Mouse (Mus musculus) cerebellum, adult 2 months (tissue): Measurements from ENCODE around the gene Rere. TPM values are rescaled to one million over a fixed set of nuclear protein-coding genes. Genes with fewer than 3 reads are reported as not detected.
A peak's percentile ranks its signal among the peaks of the same experiment; 100 is the strongest.

Experiments
- DNase-seq, 2 experiments: peaks; one replicate each; pipeline ENCODE4 v3.0.0; 2021
- H3K27ac ChIP-seq: fragments of 200-500 bp; 2 replicates; pipeline ENCODE4 v1.5.1; 2012; ENCODE audit warnings: low read length, control low read depth, inconsistent platforms; ENCODE audit not compliant: insufficient read depth
- H3K27me3 ChIP-seq: fragments of 200-500 bp; 2 replicates; pipeline ENCODE4 v1.6.1; 2012; ENCODE audit warnings: inconsistent platforms, mild to moderate bottlenecking, low read length, moderate library complexity; ENCODE audit not compliant: control insufficient read depth, insufficient read depth
- H3K4me1 ChIP-seq: fragments of 200-500 bp; 2 replicates; pipeline ENCODE4 v1.6.1; 2011; ENCODE audit warnings: low read length; ENCODE audit not compliant: control insufficient read depth, insufficient read depth
- H3K4me3 ChIP-seq: fragments of 200-500 bp; replicated peaks from 2 replicates; pipeline ENCODE3; 2011; ENCODE audit warnings: mild to moderate bottlenecking, low read depth, low read length, control low read depth; ENCODE audit not compliant: insufficient read depth
- CTCF ChIP-seq: fragments of 200-500 bp; IDR thresholded peaks from 2 replicates; pipeline ENCODE4 v1.5.1; 2011; ENCODE audit warnings: low read depth, mild to moderate bottlenecking, control low read depth, low read length, moderate library complexity, borderline replicate concordance; ENCODE audit not compliant: insufficient read depth
- POLR2A ChIP-seq: fragments of 200-500 bp; IDR thresholded peaks from 2 replicates; pipeline ENCODE4 v1.6.1; 2011; ENCODE audit warnings: low read length, control low read depth, borderline replicate concordance; ENCODE audit not compliant: insufficient read depth
- WGBS: fragments of 180-500 bp; shearing (Covaris S2); methylation state at CpG from one replicate; pipeline ENCODE4 v1.1.7; 2018; 5-methylcytosine and 5-hydroxymethylcytosine counted together
- polyA plus RNA-seq: library from polyadenylated mRNA; depleted of rRNA; stranded (reverse); fragments of >200 nt; gene quantifications from 2 replicates; pipeline ENCODE4 v1.2.3, GENCODE M21; 2012

Gene Rere
- polyA plus RNA-seq, 1 experiment: 69.1 TPM

- no peaks in the 10 kb centered on the region for H3K27me3 ChIP-seq
- no peak overlapping the region for H3K4me3 ChIP-seq
- no peak for TF ChIP-seq CTCF
- TF ChIP-seq POLR2A: no peak
- DNase-seq: peak in 1 of 2 experiments; percentile 38
- H3K4me1 ChIP-seq: peaks cover 36% of the 10 kb centered on the region
- peak overlapping the region; percentile 33; the same call in 1 of the 2 replicates for H3K27ac ChIP-seq
- 50% methylated on average over 11 of the region's 11 CpGs for whole genome bisulfite sequencing
Observed at GRCm38 (mm10) chr4:150403941-150404340, 122.5 kb downstream of the Rere start.

- H3K27ac ChIP-seq: peak overlapping the region; percentile 63; the same call in 1 of the 2 replicates
- peaks cover 36% of the 10 kb centered on the region for H3K4me1 ChIP-seq
Observed at GRCm38 (mm10) chr4:150404583-150404982, 123.1 kb downstream of the Rere start.

GRCm38 (mm10) chr4:150405786-150406185 lies 124.3 kb downstream of the Rere start:
- H3K4me3 ChIP-seq: no peak overlapping the region
- TF ChIP-seq POLR2A: no peak
- no peak for TF ChIP-seq CTCF
- no peak overlapping the region for H3K27ac ChIP-seq
- 52% methylated on average over 5 of the region's 5 CpGs for WGBS
- DNase-seq: no peak
- H3K27me3 ChIP-seq: no peaks in the 10 kb centered on the region
- peaks cover 36% of the 10 kb centered on the region for H3K4me1 ChIP-seq

More at GRCm38 (mm10) chr4:150404583-150404982, 123.1 kb downstream of the Rere start:
- H3K27me3 ChIP-seq: no peaks in the 10 kb centered on the region
- WGBS: 10% methylated on average over 6 of the region's 6 CpGs
- H3K4me3 ChIP-seq: no peak overlapping the region
- TF ChIP-seq CTCF: no peak
- TF ChIP-seq POLR2A: no peak
- peak; percentile 63 to 84 for DNase-seq

GRCm38 (mm10) chr4:150406320-150406719 lies 124.9 kb downstream of the Rere start:
- H3K27ac ChIP-seq: peak overlapping the region; percentile 52; the same call in 1 of the 2 replicates
- no peaks in the 10 kb centered on the region for H3K27me3 ChIP-seq
- 54% methylated on average over 21 of the region's 21 CpGs for WGBS
- H3K4me1 ChIP-seq: peaks cover 34% of the 10 kb centered on the region
- no peak overlapping the region for H3K4me3 ChIP-seq
- TF ChIP-seq POLR2A: no peak
- peak; percentile 50 to 51 for DNase-seq

- 93% methylated on average over 6 of the region's 6 CpGs for WGBS
- TF ChIP-seq POLR2A (no peak), CTCF (no peak)
Observed at GRCm38 (mm10) chr4:150406821-150407220, 125.4 kb downstream of the Rere start.

GRCm38 (mm10) chr4:150414296-150414695 lies 132.8 kb downstream of the Rere start:
- 88% methylated on average over 5 of the region's 5 CpGs for WGBS
- Histone ChIP-seq H3K27me3 (no peaks in the 10 kb centered on the region), H3K4me1 (peaks cover 6% of the 10 kb centered on the region), H3K4me3 (no peak overlapping the region), H3K27ac (no peak overlapping the region)
- DNase-seq: no peak
- TF ChIP-seq CTCF (no peak), POLR2A (no peak)

More at GRCm38 (mm10) chr4:150406821-150407220, 125.4 kb downstream of the Rere start:
- DNase-seq: no peak
- H3K4me1 ChIP-seq: peaks cover 32% of the 10 kb centered on the region
- H3K27ac ChIP-seq: peak overlapping the region; percentile 52; the same call in 1 of the 2 replicates
- no peak overlapping the region for H3K4me3 ChIP-seq
- H3K27me3 ChIP-seq: no peaks in the 10 kb centered on the region

GRCm38 (mm10) chr4:150414759-150415158 lies 133.3 kb downstream of the Rere start:
- 95% methylated on average over 1 of the region's 1 CpGs for WGBS
- Histone ChIP-seq H3K27ac (no peak overlapping the region), H3K4me3 (no peak overlapping the region), H3K27me3 (no peaks in the 10 kb centered on the region), H3K4me1 (peaks cover 6% of the 10 kb centered on the region)
- DNase-seq: no peak
- TF ChIP-seq CTCF: no peak
- TF ChIP-seq POLR2A: no peak

GRCm38 (mm10) chr4:150415227-150415969 lies 134.0 kb downstream of the Rere start:
- DNase-seq: no peak
- TF ChIP-seq POLR2A: no peak
- TF ChIP-seq CTCF: no peak
- 48% methylated on average over 10 of the region's 10 CpGs for WGBS
- Histone ChIP-seq H3K27me3 (no peaks in the 10 kb centered on the region), H3K4me3 (no peak overlapping the region), H3K4me1 (peaks cover 6% of the 10 kb centered on the region), H3K27ac (no peak overlapping the region)
